Mouse (Mus musculus): Measurements from ENCODE around the gene Hoxd10. TPM values are rescaled to one million over a fixed set of nuclear protein-coding genes. Genes with fewer than 3 reads are reported as not detected.

Hoxd10 gene
- total RNA-seq, 2 experiments from 2014 or later: not detected

- ATAC-seq (replicated peaks; ENCODE audit: low FRiP score, low TSS enrichment, poor library complexity, severe bottlenecking): no peak
Measured at GRCm38 (mm10) chr2:74722949-74723348, 31.2 kb downstream of the Hoxd10 start.

- ATAC-seq (replicated peaks; ENCODE audit: low FRiP score, low TSS enrichment, poor library complexity, severe bottlenecking): no peak
Measured at GRCm38 (mm10) chr2:74724244-74725015, 32.7 kb downstream of the Hoxd10 start.

- ATAC-seq (replicated peaks; ENCODE audit: low FRiP score, low TSS enrichment, poor library complexity, severe bottlenecking): no peak
Measured at GRCm38 (mm10) chr2:74725171-74725570, 33.4 kb downstream of the Hoxd10 start.

GRCm38 (mm10) chr2:74726551-74726950 is 34.8 kb downstream of the Hoxd10 start, which contains the start of gene Gm28230:
TSS of gene Gm28230 (plus strand) at chr2:74726728.
- no peak for ATAC-seq (replicated peaks; ENCODE audit: low FRiP score, low TSS enrichment, poor library complexity, severe bottlenecking)

- ATAC-seq (replicated peaks; ENCODE audit: low FRiP score, low TSS enrichment, poor library complexity, severe bottlenecking): no peak
Measured at GRCm38 (mm10) chr2:74726973-74727639, 35.4 kb downstream of the Hoxd10 start.

GRCm38 (mm10) chr2:74727640-74728302 is 36.0 kb downstream of the Hoxd10 start:
- ATAC-seq (replicated peaks; ENCODE audit: low FRiP score, low TSS enrichment, poor library complexity, severe bottlenecking): no peak

- no peak for ATAC-seq (replicated peaks; ENCODE audit: low FRiP score, low TSS enrichment, poor library complexity, severe bottlenecking)
Measured at GRCm38 (mm10) chr2:74728303-74728680, 36.6 kb downstream of the Hoxd10 start.

GRCm38 (mm10) chr2:74730331-74730730 is 38.6 kb downstream of the Hoxd10 start:
- no peak for ATAC-seq (replicated peaks; ENCODE audit: low FRiP score, low TSS enrichment, poor library complexity, severe bottlenecking)

GRCm38 (mm10) chr2:74731055-74731454 is 39.3 kb downstream of the Hoxd10 start:
- ATAC-seq (replicated peaks; ENCODE audit: low FRiP score, low TSS enrichment, poor library complexity, severe bottlenecking): no peak

GRCm38 (mm10) chr2:74731799-74732512 is 40.2 kb downstream of the Hoxd10 start:
- ATAC-seq (replicated peaks; ENCODE audit: low FRiP score, low TSS enrichment, poor library complexity, severe bottlenecking): no peak

GRCm38 (mm10) chr2:74732513-74733316 is 41.0 kb downstream of the Hoxd10 start:
- no peak for ATAC-seq (replicated peaks; ENCODE audit: low FRiP score, low TSS enrichment, poor library complexity, severe bottlenecking)

GRCm38 (mm10) chr2:74733317-74733661 is 41.6 kb downstream of the Hoxd10 start:
- ATAC-seq (replicated peaks; ENCODE audit: low FRiP score, low TSS enrichment, poor library complexity, severe bottlenecking): no peak

GRCm38 (mm10) chr2:74733765-74734164 is 42.0 kb downstream of the Hoxd10 start:
- no peak for ATAC-seq (replicated peaks; ENCODE audit: low FRiP score, low TSS enrichment, poor library complexity, severe bottlenecking)

- ATAC-seq (replicated peaks; ENCODE audit: low FRiP score, low TSS enrichment, poor library complexity, severe bottlenecking): no peak
Measured at GRCm38 (mm10) chr2:74734451-74734850, 42.7 kb downstream of the Hoxd10 start.

- ATAC-seq (replicated peaks; ENCODE audit: low FRiP score, low TSS enrichment, poor library complexity, severe bottlenecking): no peak
Measured at GRCm38 (mm10) chr2:74734996-74735811, 43.5 kb downstream of the Hoxd10 start.

- ATAC-seq (replicated peaks; ENCODE audit: low FRiP score, low TSS enrichment, poor library complexity, severe bottlenecking): no peak
Measured at GRCm38 (mm10) chr2:74735851-74736687, 44.3 kb downstream of the Hoxd10 start.

Measured in megakaryocyte-erythroid progenitor cell, adult 5-6 weeks (primary cell).